In genomic region chr2:112247323-112247722, GRCm38 (mm10) we compare ENCODE assay signal across 38 mouse cellular contexts. TPM values are rescaled to one million over a fixed set of nuclear protein-coding genes. Genes with fewer than 3 reads are reported as not detected.
"Had no signal": no experiment of that assay in that cellular context is flagged by ENCODE, and none has a peak within 500 bp of the region (broad histone marks: within the 10 kb centered on the region; RNA-seq: fewer than 3 reads in every experiment).

No protein-coding gene starts in this region.

- H3K4me3 ChIP-seq: heart, adult 2 months; heart, embryonic 12.5 days; hindbrain, embryonic 12.5 days; intestine, embryonic 15.5 days; limb, embryonic 13.5 days; limb, embryonic 15.5 days; liver, embryonic 12.5 days had no signal

- H3K27ac ChIP-seq: heart, adult 2 months; hindbrain, embryonic 12.5 days; hindbrain, embryonic 14.5 days; intestine, embryonic 15.5 days; limb, embryonic 13.5 days; limb, embryonic 15.5 days; liver, embryonic 12.5 days; liver, embryonic 14.5 days had no signal

- H3K9me3 ChIP-seq: heart, embryonic 12.5 days; hindbrain, embryonic 12.5 days; intestine, embryonic 15.5 days; limb, embryonic 13.5 days; limb, embryonic 15.5 days; liver, embryonic 12.5 days had no signal

- ATAC-seq: hindbrain, embryonic 16.5 days; inflammation-experienced regulatory T-cells, adult 6 months; intestine, embryonic 15.5 days; intestine, postnatal 0 days; liver, embryonic 12.5 days had no signal

- H3K36me3 ChIP-seq: intestine, embryonic 15.5 days had no signal

- DNase-seq: gastrocnemius, postnatal 14 days; gastrocnemius, postnatal 36 days; heart, adult 2 months; heart, postnatal 10 days; heart, postnatal 4 days; kidney, adult 18-20 months; kidney, adult 8-10 months; kidney, postnatal 10 days; kidney, postnatal 25 days; kidney, postnatal 4 days; layer of hippocampus, adult 9-11 months; layer of hippocampus, postnatal 36 days; left cerebral cortex, postnatal 4 days had no signal

- H3K4me1 ChIP-seq: heart, embryonic 12.5 days; hindbrain, embryonic 12.5 days; limb, embryonic 13.5 days; liver, embryonic 12.5 days had no signal

- H3K27me3 ChIP-seq: heart, embryonic 12.5 days; hindbrain, embryonic 12.5 days; intestine, embryonic 15.5 days; limb, embryonic 13.5 days; limb, embryonic 15.5 days; liver, embryonic 12.5 days had no signal

RNA-seq across cellular contexts. Expression of gene Nutm1, which starts 11.8 kb away (rescaled TPM):
- total RNA-seq: gastrocnemius, adult 18-20 months; gastrocnemius, adult 8-10 months; gastrocnemius, postnatal 14 days; gastrocnemius, postnatal 36 days; heart, adult 2 months; heart, postnatal 10 days; heart, postnatal 25 days; heart, postnatal 4 days; layer of hippocampus, adult 8-10 months; layer of hippocampus, postnatal 14 days; layer of hippocampus, postnatal 36 days; left cerebral cortex, adult 18-20 months; left cerebral cortex, postnatal 10 days; left cerebral cortex, postnatal 4 days; liver, adult 2 months had no signal
- polyA plus RNA-seq: heart, adult 2 months; heart, embryonic 12.5 days; heart, embryonic 14.5 days; heart, embryonic 16.5 days; hindbrain, embryonic 14.5 days; inflammation-experienced regulatory T-cells, adult 6 months; intestine, embryonic 15.5 days; limb, embryonic 11.5 days; limb, embryonic 13.5 days; limb, embryonic 15.5 days; liver, adult 2 months; liver, embryonic 12.5 days; liver, embryonic 14.5 days had no signal

RNA-seq across cellular contexts. Expression of gene Gm21985, which starts 18.8 kb away (rescaled TPM):
- total RNA-seq: heart, postnatal 4 days; liver, adult 2 months had no signal
- polyA plus RNA-seq: gonadal fat pad, adult 2 months; heart, adult 2 months; heart, embryonic 12.5 days; heart, embryonic 14.5 days; heart, embryonic 16.5 days; hindbrain, embryonic 12.5 days; hindbrain, embryonic 14.5 days; hindbrain, embryonic 16.5 days; inflammation-experienced regulatory T-cells, adult 6 months; intestine, embryonic 15.5 days; intestine, postnatal 0 days; kidney, embryonic 14.5 days; kidney, embryonic 16.5 days; limb, embryonic 13.5 days; limb, embryonic 15.5 days; liver, adult 2 months; liver, embryonic 12.5 days; liver, embryonic 14.5 days had no signal
